Mouse (Mus musculus) intestine, embryonic 15.5 days (tissue): ENCODE results near the gene a. TPM values are rescaled to one million over a fixed set of nuclear protein-coding genes. Genes with fewer than 3 reads are reported as not detected.
"Not testable (repeated sequence)": the region's sequence is repeated elsewhere in the genome, so short reads cannot be mapped to it uniquely, and the experiment has no call there.

ENCODE experiments used
- ATAC-seq: fragments of 200-750 bp; cut with Nextera tagmentation; 2 replicates; pipeline ENCODE4 v1.8.0; 2017; ENCODE audit warnings: moderate TSS enrichment, moderate library complexity
- H3K27ac ChIP-seq: fragments of 300-500 bp; sonication (generic); 2 replicates; pipeline ENCODE4 v1.5.1; 2015; ENCODE audit warnings: mild to moderate bottlenecking, inconsistent platforms
- H3K27me3 ChIP-seq: fragments of 300-500 bp; sonication (generic); replicated peaks from 2 replicates; pipeline ENCODE4 v1.6.1; 2015; ENCODE audit warnings: inconsistent platforms
- H3K36me3 ChIP-seq: fragments of 300-500 bp; sonication (generic); 2 replicates; pipeline ENCODE4 v1.6.1; 2015; ENCODE audit warnings: inconsistent platforms
- H3K4me1 ChIP-seq: fragments of 300-500 bp; sonication (generic); replicated peaks from 2 replicates; pipeline ENCODE4 v1.6.1; 2015; ENCODE audit warnings: inconsistent platforms
- H3K4me2 ChIP-seq: fragments of 300-500 bp; sonication (generic); replicated peaks from 2 replicates; pipeline ENCODE4 v1.6.1; 2015; ENCODE audit warnings: mild to moderate bottlenecking, inconsistent platforms
- H3K4me3 ChIP-seq: fragments of 300-500 bp; sonication (generic); replicated peaks from 2 replicates; pipeline ENCODE4 v1.5.1; 2015; ENCODE audit warnings: inconsistent platforms
- H3K9ac ChIP-seq: fragments of 300-500 bp; sonication (generic); 2 replicates; pipeline ENCODE4 v1.6.1; 2015; ENCODE audit warnings: inconsistent platforms
- H3K9me3 ChIP-seq: fragments of 300-500 bp; sonication (generic); 2 replicates; pipeline ENCODE4 v1.6.1; 2016; ENCODE audit warnings: inconsistent platforms
- WGBS: fragments of 180-500 bp; shearing (Covaris S2); methylation state at CpG from one replicate; pipeline ENCODE4 v1.1.7; 2015; 5-methylcytosine and 5-hydroxymethylcytosine counted together
- polyA plus RNA-seq: library from polyadenylated mRNA; unstranded; fragments of >200 nt; fragmentation: Nextera tagmentation; extraction: Ambion mirVana; gene quantifications from 2 replicates; pipeline ENCODE4 v1.2.1, GENCODE M21; 2015

Gene a
- polyA plus RNA-seq, 1 experiment from 2014 or later, result 0.63 TPM

DNA sequence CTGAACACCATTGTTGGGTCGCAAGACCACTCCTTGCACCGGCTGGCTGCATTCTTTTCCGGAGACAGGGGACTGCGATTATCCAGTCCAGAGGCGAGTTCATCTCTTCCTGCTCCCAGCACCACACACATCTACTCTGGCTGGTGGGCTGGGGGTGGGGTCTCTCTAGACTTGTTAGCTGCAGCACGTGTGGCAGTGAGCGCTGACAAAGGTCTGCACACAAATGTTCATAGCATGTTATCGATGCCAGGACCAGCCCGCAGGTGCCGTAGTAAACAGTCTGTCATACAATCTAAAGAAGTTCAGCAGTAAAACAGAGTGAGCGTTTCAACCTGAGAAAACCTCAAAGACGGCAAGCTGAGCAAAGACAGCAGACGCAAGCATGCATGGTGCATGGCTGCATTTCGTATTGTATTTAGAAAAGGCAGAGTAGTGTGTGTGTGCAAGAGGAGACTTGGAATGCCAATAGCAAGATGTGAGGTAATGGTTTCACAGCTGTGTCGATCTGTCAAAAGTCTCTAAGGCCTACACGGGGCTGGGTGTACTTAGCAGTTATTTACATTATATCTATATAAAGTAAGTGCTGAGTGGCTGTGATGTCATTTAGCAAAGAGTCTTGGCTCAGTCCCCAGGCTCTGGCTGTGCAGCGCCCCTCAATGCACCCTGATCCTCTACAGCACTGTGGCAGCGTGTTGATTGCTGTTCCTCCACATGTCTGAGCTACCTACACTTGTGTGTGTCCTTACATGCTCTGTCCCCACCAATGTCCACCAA lies 180.9 kb downstream of the a start:
- Histone ChIP-seq H3K27ac (no peak overlapping the region), H3K4me2 (peak overlapping the region; percentile 38)
- 31% methylated on average over 18 of the region's 18 CpGs for WGBS

DNA sequence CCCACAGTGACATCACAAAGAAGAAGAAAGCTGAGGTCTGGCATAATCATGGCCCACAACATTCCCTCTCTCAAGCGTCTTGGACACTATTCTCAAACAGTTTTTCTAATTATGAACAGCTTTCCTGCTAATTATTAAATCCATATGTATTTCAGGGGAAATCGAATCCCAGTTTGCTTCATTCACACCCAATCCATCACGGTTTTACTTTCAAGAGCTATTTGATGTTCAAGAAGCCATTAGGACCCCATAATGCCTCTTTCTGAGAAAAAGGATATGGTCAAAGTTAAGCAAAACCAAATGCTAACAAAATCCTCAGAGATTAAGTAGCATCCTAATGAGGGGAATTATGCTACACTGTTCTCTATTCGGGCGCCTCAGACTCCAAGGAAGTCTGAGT lies 181.8 kb downstream of the a start:
- no peak for ATAC-seq
- WGBS, result 75% methylated on average over 5 of the region's 5 CpGs
- H3K36me3 ChIP-seq, result no peaks in the 10 kb centered on the region
- no peaks in the 10 kb centered on the region for H3K27me3 ChIP-seq
- H3K4me2 ChIP-seq, result no peak overlapping the region
- no peak overlapping the region for H3K4me3 ChIP-seq
- H3K9me3 ChIP-seq, result no peaks in the 10 kb centered on the region
- no peak overlapping the region for H3K27ac ChIP-seq
- H3K9ac ChIP-seq, result no peak overlapping the region
- peaks cover 3% of the 10 kb centered on the region; the same call in 1 of the 2 replicates for H3K4me1 ChIP-seq

More for the DNA sequence above, 180.9 kb downstream of the a start:
- H3K9ac ChIP-seq, result no peak overlapping the region
- no peaks in the 10 kb centered on the region for H3K9me3 ChIP-seq
- H3K36me3 ChIP-seq, result no peaks in the 10 kb centered on the region
- peaks cover 3% of the 10 kb centered on the region; the same call in 1 of the 2 replicates for H3K4me1 ChIP-seq
- ATAC-seq, result peak; percentile 88
- no peaks in the 10 kb centered on the region for H3K27me3 ChIP-seq
- no peak overlapping the region for H3K4me3 ChIP-seq

DNA sequence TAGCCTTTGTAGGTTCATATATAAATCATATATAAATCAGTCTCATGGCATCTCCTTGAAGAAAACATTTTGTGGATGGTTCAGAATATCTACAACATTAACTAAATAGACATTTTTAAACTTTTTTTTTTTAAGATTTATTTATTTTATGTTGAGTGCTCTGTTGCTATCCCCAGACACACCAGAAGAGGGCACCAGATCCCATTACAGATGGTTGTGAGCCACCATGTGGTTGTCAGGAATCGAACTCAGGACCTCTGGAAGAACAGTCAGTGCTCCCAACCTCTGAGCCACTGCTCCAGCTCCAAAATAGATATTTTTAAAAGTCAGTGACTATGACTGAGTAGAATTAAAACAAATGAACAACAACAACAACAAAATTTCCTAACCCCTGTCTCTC lies 195.4 kb downstream of the a start:
- no peak for ATAC-seq
- no peaks in the 10 kb centered on the region for H3K9me3 ChIP-seq
- 67% methylated on average over 1 of the region's 1 CpGs for WGBS

DNA sequence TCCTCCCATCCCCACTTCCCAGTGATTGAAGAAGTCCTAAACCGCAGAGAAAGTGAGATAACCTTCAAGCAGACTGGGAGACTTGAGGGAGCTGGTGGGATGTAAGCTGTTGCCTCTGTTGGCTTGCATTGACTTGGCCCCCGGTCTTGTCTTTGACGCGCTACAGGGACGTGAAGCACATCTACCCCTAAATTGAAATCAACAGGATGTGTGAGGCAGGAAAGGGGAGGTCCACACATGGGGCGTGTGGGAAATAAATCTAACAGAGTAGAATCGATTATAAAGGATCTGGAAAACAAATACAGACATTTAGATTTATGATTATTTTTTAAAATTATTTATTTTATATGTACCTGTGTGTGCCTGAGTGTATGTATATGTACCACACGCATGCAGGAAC lies 200.2 kb downstream of the a start:
- no peaks in the 10 kb centered on the region for H3K36me3 ChIP-seq
- H3K4me2 ChIP-seq, result no peak overlapping the region
- no peak overlapping the region for H3K9ac ChIP-seq
- no peaks in the 10 kb centered on the region for H3K4me1 ChIP-seq
- H3K27me3 ChIP-seq, result no peaks in the 10 kb centered on the region
- WGBS, result 71% methylated on average over 8 of the region's 8 CpGs
- H3K27ac ChIP-seq, result no peak overlapping the region
- no peaks in the 10 kb centered on the region for H3K9me3 ChIP-seq
- no peak for ATAC-seq
- H3K4me3 ChIP-seq, result no peak overlapping the region

More for the DNA sequence above, 195.4 kb downstream of the a start:
- H3K27me3 ChIP-seq, result no peaks in the 10 kb centered on the region
- H3K4me2 ChIP-seq, result no peak overlapping the region
- no peaks in the 10 kb centered on the region for H3K4me1 ChIP-seq
- H3K9ac ChIP-seq, result no peak overlapping the region
- no peaks in the 10 kb centered on the region for H3K36me3 ChIP-seq
- H3K27ac ChIP-seq, result no peak overlapping the region
- H3K4me3 ChIP-seq, result no peak overlapping the region

DNA sequence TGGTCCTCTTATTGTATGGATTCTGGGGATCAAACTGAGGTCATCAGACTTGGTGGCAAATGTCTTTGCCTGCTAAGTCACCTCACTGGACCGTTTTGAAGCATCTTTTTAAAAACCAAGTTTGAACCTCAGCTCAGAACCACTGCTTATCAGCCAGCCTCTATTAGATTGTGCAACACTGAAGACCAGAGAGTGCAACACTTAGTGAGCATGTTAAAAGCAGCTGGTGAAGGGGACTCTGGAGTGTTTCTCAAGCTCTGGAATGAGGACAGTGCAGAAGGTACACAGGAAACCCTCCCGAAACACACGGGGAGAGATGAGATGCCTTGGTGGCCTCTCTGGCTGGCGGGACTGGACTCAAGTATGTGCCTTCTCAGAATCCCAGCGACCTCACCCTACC lies 200.9 kb downstream of the a start:
- no peak overlapping the region for H3K4me2 ChIP-seq
- no peak for ATAC-seq
- 76% methylated on average over 5 of the region's 5 CpGs for WGBS
- H3K4me1 ChIP-seq, result no peaks in the 10 kb centered on the region
- H3K27ac ChIP-seq, result no peak overlapping the region
- no peaks in the 10 kb centered on the region for H3K27me3 ChIP-seq
- no peak overlapping the region for H3K9ac ChIP-seq
- no peaks in the 10 kb centered on the region for H3K36me3 ChIP-seq
- no peak overlapping the region for H3K4me3 ChIP-seq
- H3K9me3 ChIP-seq, result no peaks in the 10 kb centered on the region

DNA sequence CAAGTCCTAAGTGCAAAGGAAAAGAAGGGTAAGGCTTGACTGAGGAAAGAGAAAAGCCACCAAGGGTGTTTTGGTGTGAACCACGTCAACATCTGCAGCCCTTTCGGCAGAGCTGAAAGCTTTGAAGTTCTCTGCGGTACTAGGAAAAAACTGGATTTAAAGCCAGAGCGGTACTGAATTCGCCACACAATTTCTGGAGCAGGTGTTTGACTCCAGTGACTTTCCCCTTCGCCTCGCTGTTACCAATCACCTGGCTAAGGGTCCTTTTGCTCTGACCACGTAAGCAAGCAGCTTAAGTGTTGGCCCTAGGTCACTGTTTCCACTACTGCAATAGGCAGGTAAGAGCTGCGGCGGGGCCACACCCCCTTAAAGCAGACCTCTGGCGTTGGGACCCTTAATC lies 214.3 kb downstream of the a start:
- H3K36me3 ChIP-seq, result no peaks in the 10 kb centered on the region
- no peak overlapping the region for H3K4me2 ChIP-seq
- no peaks in the 10 kb centered on the region for H3K9me3 ChIP-seq
- H3K27ac ChIP-seq, result no peak overlapping the region
- no peaks in the 10 kb centered on the region for H3K27me3 ChIP-seq
- no peak overlapping the region for H3K9ac ChIP-seq
- no peak overlapping the region for H3K4me3 ChIP-seq
- no peak for ATAC-seq
- WGBS, result 92% methylated on average over 11 of the region's 11 CpGs
- H3K4me1 ChIP-seq, result no peaks in the 10 kb centered on the region

DNA sequence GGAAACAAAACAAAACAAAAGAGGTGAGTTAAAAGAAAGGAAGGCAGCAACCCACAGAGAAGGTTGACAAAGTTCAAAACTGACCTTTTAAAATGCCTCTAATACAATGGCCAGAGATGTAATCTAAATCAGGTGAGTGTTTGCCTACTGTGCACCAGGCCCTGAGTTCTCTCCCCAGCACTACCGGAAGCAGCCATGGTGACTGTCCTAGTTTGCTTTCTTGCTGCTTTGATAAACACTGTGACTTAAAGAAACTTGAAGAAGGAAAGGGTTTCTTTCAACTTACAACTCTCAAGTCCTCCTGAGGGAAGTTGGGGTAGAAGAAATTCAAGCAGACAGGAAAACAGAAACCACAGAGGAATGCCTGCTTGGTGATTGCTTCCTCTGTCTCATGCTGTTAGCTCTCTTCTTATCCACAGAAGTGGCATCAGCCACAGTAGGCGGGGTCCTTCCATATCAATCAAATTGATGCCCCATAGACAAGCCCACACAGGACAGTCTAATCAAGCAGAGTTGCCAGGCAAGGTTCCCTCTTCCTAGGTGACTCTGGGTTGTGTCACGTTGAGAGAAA lies 220.0 kb downstream of the a start:
- Histone ChIP-seq H3K4me2 (no peak overlapping the region), H3K4me1 (no peaks in the 10 kb centered on the region), H3K36me3 (no peaks in the 10 kb centered on the region), H3K9me3 (no peaks in the 10 kb centered on the region), H3K9ac (no peak overlapping the region), H3K4me3 (no peak overlapping the region), H3K27ac (no peak overlapping the region), H3K27me3 (no peaks in the 10 kb centered on the region)
- no peak for ATAC-seq
- WGBS, result 44% methylated on average over 3 of the region's 3 CpGs

DNA sequence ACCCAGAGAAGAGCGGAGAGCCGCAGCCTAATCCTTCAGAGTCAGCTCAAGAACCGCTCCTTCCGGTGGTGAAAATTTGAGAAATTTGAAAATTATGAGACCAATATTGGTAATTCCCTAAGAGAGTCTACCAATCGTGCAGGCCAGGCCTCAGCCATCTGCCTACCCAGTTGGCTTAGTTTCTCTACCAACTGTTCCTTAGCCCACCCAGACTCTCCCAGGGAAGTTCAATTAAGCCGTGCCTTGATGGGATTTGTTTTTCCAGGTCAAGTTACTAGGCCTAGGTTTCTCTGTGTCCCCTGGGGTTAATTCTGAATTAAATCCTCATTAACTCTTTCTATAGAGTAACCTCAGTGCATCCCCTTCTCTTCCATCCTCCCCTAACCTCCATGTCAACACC lies 221.8 kb downstream of the a start:
- Histone ChIP-seq H3K4me1 (no peaks in the 10 kb centered on the region), H3K27me3 (no peaks in the 10 kb centered on the region), H3K4me2 (no peak overlapping the region), H3K4me3 (no peak overlapping the region), H3K9me3 (no peaks in the 10 kb centered on the region), H3K9ac (no peak overlapping the region), H3K27ac (no peak overlapping the region), H3K36me3 (no peaks in the 10 kb centered on the region)
- 87% methylated on average over 6 of the region's 6 CpGs for WGBS
- ATAC-seq, result no peak

DNA sequence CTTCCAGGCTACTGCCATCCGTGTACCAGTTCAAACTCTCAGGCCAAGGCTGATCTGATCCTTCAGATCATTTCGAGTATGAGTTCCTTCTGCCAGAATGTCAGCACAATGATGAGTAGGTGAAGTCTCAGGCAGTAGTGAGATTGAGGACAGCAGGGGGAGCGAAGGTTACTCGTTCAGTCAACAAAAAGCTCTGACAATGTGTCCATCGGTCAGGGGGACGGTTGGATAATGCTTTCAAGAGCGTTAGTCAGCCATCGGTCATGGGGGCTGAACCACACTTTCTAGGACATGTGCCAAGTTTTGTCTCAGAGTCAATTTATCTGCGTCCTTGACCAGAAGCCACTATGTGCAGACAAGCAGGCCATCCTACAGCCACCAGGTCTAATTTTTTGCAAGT lies 225.5 kb downstream of the a start:
- ATAC-seq, H3K4me1 ChIP-seq: not testable (repeated sequence)
- 41% methylated on average over 8 of the region's 9 CpGs for WGBS

DNA sequence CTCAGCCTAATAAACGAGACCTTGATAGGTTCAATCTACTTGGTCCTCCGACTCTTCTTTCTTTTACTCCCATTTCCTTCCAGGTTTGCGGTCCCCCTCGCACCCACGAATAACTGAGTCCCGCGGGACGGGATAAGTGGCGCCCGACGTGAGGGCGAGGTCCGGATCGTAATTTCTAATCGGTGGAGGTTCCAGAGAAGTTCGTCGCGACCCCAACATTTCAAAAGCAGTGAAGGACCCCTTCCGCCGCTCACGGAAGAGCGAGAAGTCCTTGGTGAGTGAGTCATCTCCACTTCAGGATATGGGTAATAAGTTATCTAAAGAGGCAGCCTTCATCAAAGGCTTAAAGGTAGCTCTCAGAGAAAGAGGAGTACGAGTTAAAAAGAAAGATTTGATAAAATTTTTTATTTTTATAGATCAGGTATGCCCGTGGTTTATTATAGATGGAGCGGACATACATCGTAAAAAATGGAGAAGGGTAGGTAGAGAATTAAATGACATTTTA lies 227.1 kb downstream of the a start, which contains the start of gene Gm14226:
Gm14226 (plus strand) TSS at position 16 of the 505 bp plus-strand sequence.
- H3K4me2 ChIP-seq, result peak within 1 kb of the TSS; percentile 92
- WGBS, result 1% methylated on average over 24 of the region's 26 CpGs
- H3K4me1 ChIP-seq, H3K27me3 ChIP-seq, H3K9me3 ChIP-seq, ATAC-seq, H3K36me3 ChIP-seq: not testable (repeated sequence)
- peak within 1 kb of the TSS; percentile 39 for H3K4me3 ChIP-seq
- H3K27ac ChIP-seq, result peak within 1 kb of the TSS; percentile 86
- H3K9ac ChIP-seq, result peak within 1 kb of the TSS; percentile 46

More for the DNA sequence above, 225.5 kb downstream of the a start:
- H3K9me3 ChIP-seq, H3K4me3 ChIP-seq, H3K4me2 ChIP-seq, H3K9ac ChIP-seq, H3K36me3 ChIP-seq, H3K27me3 ChIP-seq, H3K27ac ChIP-seq: not testable (repeated sequence)

DNA sequence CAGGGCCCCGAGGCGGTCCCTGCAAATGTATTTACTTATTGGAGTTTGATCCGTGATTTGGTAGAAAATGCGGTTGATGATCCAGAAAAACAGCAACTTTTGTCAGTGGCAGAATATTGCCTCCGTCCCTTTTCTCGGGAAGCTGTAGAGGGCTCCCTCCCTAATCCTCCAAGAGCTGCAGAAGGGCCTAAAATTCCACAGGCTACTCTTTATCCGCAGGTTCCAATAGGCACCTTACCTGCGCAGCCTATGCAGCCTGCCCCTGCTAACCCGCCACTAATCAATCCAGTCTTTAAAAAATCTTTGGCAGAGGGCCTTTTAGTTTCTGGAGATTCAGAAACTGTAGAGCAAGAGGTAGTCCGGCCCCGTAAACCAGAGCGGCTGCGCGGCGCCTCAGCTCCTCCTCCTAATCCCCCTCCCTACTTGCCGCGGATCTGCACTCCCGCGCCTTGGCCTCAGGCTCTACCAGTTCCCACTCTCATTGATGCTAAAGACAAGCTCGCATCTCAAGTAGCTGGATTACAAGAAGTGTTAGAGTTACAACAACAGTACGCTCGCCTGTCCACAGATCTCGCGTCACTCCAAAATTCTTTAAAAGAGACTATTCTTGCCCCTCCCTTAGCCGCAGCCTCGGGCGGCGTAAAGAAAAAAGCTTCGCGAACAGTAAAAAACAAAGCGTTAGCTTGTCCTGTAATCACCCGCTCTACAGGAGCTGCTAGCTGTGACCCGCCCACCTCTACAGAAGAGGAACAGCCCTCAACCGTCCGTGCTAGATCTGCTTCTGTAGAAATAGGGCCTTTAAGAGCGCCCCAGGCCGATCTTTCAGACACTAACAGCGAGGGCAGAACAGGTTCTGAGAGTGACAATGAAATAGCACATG lies 227.8 kb downstream of the a start:
- ATAC-seq, result peak; percentile 94
- Histone ChIP-seq H3K4me2 (peak overlapping the region; percentile 92), H3K27ac (peak overlapping the region; percentile 86), H3K9me3 (no peaks in the 10 kb centered on the region), H3K27me3 (no peaks in the 10 kb centered on the region), H3K4me3 (peak overlapping the region; percentile 39), H3K9ac (peak overlapping the region; percentile 46), H3K36me3 (no peaks in the 10 kb centered on the region), H3K4me1 (no peaks in the 10 kb centered on the region)
- under 1% methylated on average over 38 of the region's 38 CpGs for WGBS

DNA sequence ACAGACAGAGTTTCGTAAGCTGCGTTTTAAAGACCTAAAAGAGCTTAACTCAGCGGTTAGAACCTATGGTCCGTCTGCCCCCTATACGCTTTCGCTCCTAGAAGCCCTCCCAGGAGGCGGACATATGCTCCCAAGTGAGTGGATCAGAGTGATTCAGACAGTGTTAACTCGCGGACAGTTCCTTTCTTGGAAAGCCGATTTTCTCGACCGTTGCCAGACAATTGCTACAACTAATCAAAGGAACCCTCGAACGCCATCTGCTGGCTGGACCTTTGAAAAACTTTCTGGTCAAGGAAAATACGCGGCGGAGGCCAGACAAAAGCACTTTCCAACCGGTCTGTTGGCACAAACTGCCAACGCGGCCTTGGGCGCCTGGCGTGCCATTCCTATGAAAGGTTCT lies 228.5 kb downstream of the a start:
- H3K27me3 ChIP-seq, result no peaks in the 10 kb centered on the region
- peak; percentile 86 for ATAC-seq
- peak overlapping the region; percentile 86 for H3K27ac ChIP-seq
- no peaks in the 10 kb centered on the region for H3K36me3 ChIP-seq
- peak overlapping the region; percentile 46 for H3K9ac ChIP-seq
- peak overlapping the region; percentile 39 for H3K4me3 ChIP-seq
- peak overlapping the region; percentile 92 for H3K4me2 ChIP-seq
- H3K9me3 ChIP-seq, result no peaks in the 10 kb centered on the region
- under 1% methylated on average over 22 of the region's 22 CpGs for WGBS
- no peaks in the 10 kb centered on the region for H3K4me1 ChIP-seq
